Mouse (Mus musculus) hindbrain, postnatal 0 days (tissue): ENCODE measurements around the gene Timm23. TPM values are rescaled to one million over a fixed set of nuclear protein-coding genes. Genes with fewer than 3 reads are reported as not detected.
"Not testable (repeated sequence)": the region's sequence is repeated elsewhere in the genome, so short reads cannot be mapped to it uniquely, and the experiment has no call there.

Experiments
- ATAC-seq: fragments of 200-750 bp; cut with Nextera tagmentation; 2 replicates; pipeline ENCODE4 v1.8.0; 2017; ENCODE audit warnings: mild to moderate bottlenecking, moderate TSS enrichment, moderate library complexity
- DNase-seq: peaks from one replicate; pipeline ENCODE4 v3.0.0-alpha.2; 2015; ENCODE audit warnings: low spot score
- H3K27ac ChIP-seq: fragments of 300-500 bp; sonication (generic); 2 replicates; pipeline ENCODE4 v1.5.1; 2014; ENCODE audit warnings: mild to moderate bottlenecking
- H3K27me3 ChIP-seq: fragments of 300-500 bp; sonication (generic); 2 replicates; pipeline ENCODE4 v1.6.1; 2014; ENCODE audit warnings: low read length, mixed read lengths; ENCODE audit not compliant: insufficient read depth
- H3K36me3 ChIP-seq: fragments of 300-500 bp; sonication (generic); 2 replicates; pipeline ENCODE4 v1.6.1; 2014; ENCODE audit warnings: low read length, mixed read lengths; ENCODE audit not compliant: insufficient read depth
- H3K4me1 ChIP-seq: fragments of 300-500 bp; sonication (generic); 2 replicates; pipeline ENCODE4 v1.6.1; 2014; ENCODE audit warnings: antibody characterized with exemption, low read length, mixed read lengths; ENCODE audit not compliant: insufficient read depth
- H3K4me2 ChIP-seq: fragments of 300-500 bp; sonication (generic); 2 replicates; pipeline ENCODE4 v1.6.1; 2014; ENCODE audit warnings: low read depth, mild to moderate bottlenecking, low read length, moderate library complexity, mixed read lengths
- H3K4me3 ChIP-seq: fragments of 300-500 bp; sonication (generic); 2 replicates; pipeline ENCODE4 v1.5.1; 2014; ENCODE audit warnings: low read length
- H3K9ac ChIP-seq: fragments of 300-500 bp; sonication (generic); replicated peaks from 2 replicates; pipeline ENCODE4 v1.6.1; 2014; ENCODE audit warnings: mild to moderate bottlenecking, low read length, moderate library complexity, mixed read lengths
- H3K9me3 ChIP-seq: fragments of 300-500 bp; sonication (generic); 2 replicates; pipeline ENCODE4 v1.6.1; 2016; ENCODE audit warnings: low read length, mixed read lengths
- CTCF ChIP-seq: IDR thresholded peaks from 2 replicates; pipeline ENCODE4 v1.5.1; 2016; ENCODE audit warnings: antibody characterized with exemption, control low read depth, low read depth
- WGBS: fragments of 180-500 bp; shearing (Covaris S2); extraction: QIAGEN DNeasy Blood & Tissue Kit; methylation state at CpG from one replicate; pipeline ENCODE4 v1.1.7; 2014; 5-methylcytosine and 5-hydroxymethylcytosine counted together
- polyA plus RNA-seq: library from polyadenylated mRNA; unstranded; fragments of >200 nt; fragmentation: Nextera tagmentation; extraction: Ambion mirVana; gene quantifications from 2 replicates; pipeline ENCODE4 v1.2.1, GENCODE M21; 2015
- total RNA-seq: library from RNA; depleted of rRNA; stranded (reverse); fragments of >200 nt; gene quantifications from 2 replicates; pipeline ENCODE4 v1.2.3, GENCODE M21; 2014

Timm23 gene
- total and polyA plus RNA-seq, 2 experiments from 2014 or later, result 115 to 262 TPM

- Histone ChIP-seq H3K4me3 (no peak overlapping the region), H3K9me3 (no peaks in the 10 kb centered on the region), H3K4me1 (no peaks in the 10 kb centered on the region), H3K27me3 (no peaks in the 10 kb centered on the region), H3K9ac (no peak overlapping the region), H3K4me2 (no peak overlapping the region), H3K36me3 (peaks cover 32% of the 10 kb centered on the region), H3K27ac (no peak overlapping the region)
- DNase-seq, result no peak
- WGBS, result 93% methylated on average over 10 of the region's 10 CpGs
- TF ChIP-seq CTCF, result no peak
- ATAC-seq, result no peak
These were observed 22.1 kb downstream of the Timm23 start for GRCm38 (mm10) chr14:32179393-32180195.

- not testable (repeated sequence) for H3K4me2 ChIP-seq, H3K4me1 ChIP-seq, H3K27ac ChIP-seq, H3K4me3 ChIP-seq, DNase-seq, H3K27me3 ChIP-seq, ATAC-seq, H3K9ac ChIP-seq, H3K9me3 ChIP-seq
- peaks cover 29% of the 10 kb centered on the region for H3K36me3 ChIP-seq
- WGBS, result 88% methylated on average over 4 of the region's 5 CpGs
These were observed 25.1 kb downstream of the Timm23 start for GRCm38 (mm10) chr14:32176590-32176989.

GRCm38 (mm10) chr14:32175310-32175709 lies 26.4 kb downstream of the Timm23 start:
- DNase-seq (no peak), ATAC-seq (no peak)
- 94% methylated on average over 2 of the region's 2 CpGs for WGBS
- TF ChIP-seq CTCF, result no peak
- Histone ChIP-seq H3K4me2 (no peak overlapping the region), H3K36me3 (peaks cover 25% of the 10 kb centered on the region), H3K4me1 (no peaks in the 10 kb centered on the region), H3K9ac (no peak overlapping the region), H3K4me3 (no peak overlapping the region), H3K27me3 (no peaks in the 10 kb centered on the region), H3K9me3 (no peaks in the 10 kb centered on the region), H3K27ac (no peak overlapping the region)

GRCm38 (mm10) chr14:32170137-32170536 lies 31.6 kb downstream of the Timm23 start:
- ATAC-seq, result no peak

GRCm38 (mm10) chr14:32168653-32169231 lies 33.0 kb downstream of the Timm23 start:
- H3K4me2 ChIP-seq, result no peak overlapping the region
- H3K27ac ChIP-seq, result no peak overlapping the region
- 0 out of 2 replicates have a peak, but pooled peaks cover 5% of the 10 kb centered on the region for H3K4me1 ChIP-seq
- DNase-seq (peak; percentile 32), ATAC-seq (no peak)
- no peak overlapping the region for H3K4me3 ChIP-seq
- H3K36me3 ChIP-seq, result peaks cover 6% of the 10 kb centered on the region; the same call in 1 of the 2 replicates
- no peaks in the 10 kb centered on the region for H3K9me3 ChIP-seq
- TF ChIP-seq CTCF, result no peak
- WGBS, result 77% methylated on average over 3 of the region's 3 CpGs
- no peak overlapping the region for H3K9ac ChIP-seq
- no peaks in the 10 kb centered on the region for H3K27me3 ChIP-seq

More at GRCm38 (mm10) chr14:32170137-32170536, 31.6 kb downstream of the Timm23 start:
- H3K27ac ChIP-seq, result no peak overlapping the region
- peaks cover 10% of the 10 kb centered on the region; the same call in 1 of the 2 replicates for H3K36me3 ChIP-seq
- H3K9me3 ChIP-seq, result no peaks in the 10 kb centered on the region
- H3K9ac ChIP-seq, result no peak overlapping the region
- DNase-seq, result no peak
- 86% methylated on average over 4 of the region's 4 CpGs for WGBS
- H3K4me3 ChIP-seq, result no peak overlapping the region
- 0 out of 2 replicates have a peak, but pooled peaks cover 4% of the 10 kb centered on the region for H3K4me1 ChIP-seq
- no peaks in the 10 kb centered on the region for H3K27me3 ChIP-seq
- H3K4me2 ChIP-seq, result no peak overlapping the region
- TF ChIP-seq CTCF, result no peak

- DNase-seq (no peak), ATAC-seq (no peak)
- no peaks in the 10 kb centered on the region for H3K27me3 ChIP-seq
- no peak overlapping the region for H3K4me3 ChIP-seq
- 94% methylated on average over 5 of the region's 5 CpGs for WGBS
- TF ChIP-seq CTCF, result no peak
- no peak overlapping the region for H3K4me2 ChIP-seq
- no peak overlapping the region for H3K9ac ChIP-seq
- no peak overlapping the region for H3K27ac ChIP-seq
- no peaks in the 10 kb centered on the region for H3K9me3 ChIP-seq
- H3K36me3 ChIP-seq, result no peaks in the 10 kb centered on the region
- 0 out of 2 replicates have a peak, but pooled peaks cover 5% of the 10 kb centered on the region for H3K4me1 ChIP-seq
These were observed 34.4 kb downstream of the Timm23 start for GRCm38 (mm10) chr14:32167326-32167725.

- no peak overlapping the region for H3K4me3 ChIP-seq
- no peak overlapping the region for H3K9ac ChIP-seq
- 0 out of 2 replicates have a peak, but pooled peaks cover 5% of the 10 kb centered on the region for H3K4me1 ChIP-seq
- DNase-seq (no peak), ATAC-seq (no peak)
- H3K27me3 ChIP-seq, result no peaks in the 10 kb centered on the region
- no peak overlapping the region for H3K27ac ChIP-seq
- H3K4me2 ChIP-seq, result no peak overlapping the region
- WGBS, result 82% methylated on average over 1 of the region's 1 CpGs
- no peaks in the 10 kb centered on the region for H3K9me3 ChIP-seq
- TF ChIP-seq CTCF, result no peak
- no peaks in the 10 kb centered on the region for H3K36me3 ChIP-seq
These were observed 34.9 kb downstream of the Timm23 start for GRCm38 (mm10) chr14:32166840-32167239.
